Mouse (Mus musculus): ENCODE measurements at regions not wholly inside any gene's neighbourhood (a gene's known extent, or its start where the extent isn't known, plus 50 kb on each side); places are given as distances from the start of the nearest gene placed in this dataset.

DNA sequence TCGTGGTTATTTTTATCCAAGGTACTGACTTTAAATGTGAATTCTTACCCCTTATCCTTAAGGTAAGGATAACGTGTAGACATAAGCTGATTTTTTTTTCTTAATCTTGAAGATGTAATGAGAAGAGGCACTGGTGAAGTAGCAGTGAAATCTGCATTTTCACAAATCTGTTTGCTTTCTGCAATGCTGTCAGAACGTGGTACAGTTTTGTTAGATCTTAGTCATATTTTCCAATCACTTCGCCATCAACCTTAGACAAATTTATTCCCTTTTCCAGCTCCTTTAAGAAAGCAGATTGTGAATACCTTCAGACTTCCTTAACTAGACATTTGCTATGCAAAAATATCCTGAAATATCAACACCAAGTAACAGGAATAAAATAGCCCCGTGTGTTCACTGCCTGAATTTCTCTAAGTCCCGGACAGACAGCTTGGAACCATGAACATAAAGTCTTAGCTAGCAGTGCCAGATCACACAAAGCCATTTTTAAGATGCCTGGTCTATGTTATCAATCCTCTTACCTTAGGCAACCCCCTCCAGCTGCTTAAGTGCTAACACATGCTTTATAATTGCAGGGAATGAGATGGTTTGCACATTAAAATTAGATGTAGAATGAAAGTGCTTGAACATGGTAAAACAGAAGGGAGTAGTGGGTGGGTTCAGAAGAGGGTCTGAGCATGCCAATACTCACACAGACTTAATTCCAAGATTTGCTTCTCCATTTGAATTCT is 202.7 kb downstream of the Ptprc start:
- H3K4me2 ChIP-seq (ENCODE audit: low read length): no peak overlapping the region
- H3K4me1 ChIP-seq (ENCODE audit: control insufficient read depth, insufficient read depth, low read length): peaks cover 5% of the 10 kb centered on the region
- WGBS: 71% methylated on average over 6 of the region's 6 CpGs
- H3K27me3 ChIP-seq (ENCODE audit: control insufficient read depth, insufficient read depth, low read depth, low read length): no peaks in the 10 kb centered on the region
- no peak overlapping the region for H3K4me3 ChIP-seq (ENCODE audit: low read depth, low read length)
- H3K27ac ChIP-seq (ENCODE audit: low read length): peak overlapping the region; percentile 42; the same call in 1 of the 2 replicates
- H3K36me3 ChIP-seq (ENCODE audit: control insufficient read depth, insufficient read depth, low read length): no peaks in the 10 kb centered on the region; the same call in 1 of the 2 replicates
- H3K9ac ChIP-seq (ENCODE audit: low read depth, low read length): no peak overlapping the region
- no peaks in the 10 kb centered on the region for H3K9me3 ChIP-seq (replicated peaks; ENCODE audit: control insufficient read depth, low read length, poor library complexity, severe bottlenecking)
- ATAC-seq: no peak

DNA sequence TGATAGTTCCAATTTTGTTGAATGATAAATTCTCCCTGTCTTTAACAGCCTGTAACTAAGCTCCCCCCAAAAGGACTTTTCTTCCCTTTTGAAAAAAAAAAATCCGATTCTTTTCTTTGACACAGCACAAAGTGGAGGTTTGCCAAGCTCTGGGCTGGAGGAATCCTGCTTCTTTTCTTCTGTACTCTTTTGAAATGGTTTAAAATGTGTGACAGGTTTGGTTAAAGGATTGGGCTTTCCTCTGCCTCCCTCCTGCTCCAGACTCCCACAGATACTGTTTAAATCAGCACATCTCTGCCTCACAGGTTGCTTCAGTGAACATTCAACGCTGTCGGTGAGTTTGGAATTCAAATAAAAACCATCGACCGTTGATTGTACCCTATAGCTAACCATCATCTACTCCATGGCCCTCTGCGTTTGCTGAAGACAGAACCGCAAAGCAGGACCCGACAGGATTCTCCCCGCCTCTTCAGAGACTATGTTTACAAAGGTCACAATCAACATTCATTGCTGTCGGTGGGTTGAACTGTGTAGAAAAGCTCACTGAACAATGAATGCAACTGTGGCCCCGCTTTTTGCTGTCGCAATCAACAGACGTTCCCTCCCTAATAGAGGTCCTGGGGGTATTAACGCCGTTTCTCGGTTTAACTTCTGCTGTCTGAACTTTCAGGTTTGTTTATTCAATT is 209.2 kb downstream of the Ptprc start:
- Histone ChIP-seq H3K27ac (ENCODE audit: low read length) (peak overlapping the region; percentile 73), H3K9ac (ENCODE audit: low read depth, low read length) (no peak overlapping the region), H3K27me3 (ENCODE audit: control insufficient read depth, insufficient read depth, low read depth, low read length) (no peaks in the 10 kb centered on the region), H3K36me3 (ENCODE audit: control insufficient read depth, insufficient read depth, low read length) (0 out of 2 replicates have a peak, but pooled peaks cover 4% of the 10 kb centered on the region), H3K9me3 (replicated peaks; ENCODE audit: control insufficient read depth, low read length, poor library complexity, severe bottlenecking) (no peaks in the 10 kb centered on the region), H3K4me1 (ENCODE audit: control insufficient read depth, insufficient read depth, low read length) (peaks cover 7% of the 10 kb centered on the region; the same call in 1 of the 2 replicates), H3K4me2 (ENCODE audit: low read length) (0 out of 2 replicates have a peak overlapping the region, but pooled peaks have one; percentile 6), H3K4me3 (ENCODE audit: low read depth, low read length) (no peak overlapping the region)
- ATAC-seq: peak; percentile 79
- 30% methylated on average over 16 of the region's 16 CpGs for WGBS

DNA sequence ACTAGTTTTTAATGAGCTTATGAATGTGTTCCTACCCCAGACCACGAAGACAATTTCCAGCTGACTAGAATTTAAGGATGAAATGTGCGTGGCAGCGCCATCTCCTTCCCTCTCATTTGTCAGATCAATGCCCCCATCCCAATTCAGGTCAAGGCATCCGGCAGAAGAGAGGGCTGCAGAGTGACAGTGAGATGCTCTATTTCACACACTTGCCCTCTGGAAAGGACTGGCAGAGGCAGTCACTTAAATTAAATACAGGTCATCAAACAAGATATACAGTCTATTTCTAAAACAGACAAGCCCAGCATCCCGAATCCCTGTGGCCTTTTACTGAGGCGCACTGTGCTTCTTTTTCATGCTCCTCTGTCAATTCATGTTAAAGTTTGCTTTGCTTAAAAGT is 211.9 kb downstream of the Ptprc start:
- ATAC-seq: peak; percentile 37; the same call in 1 of the 2 replicates
- H3K27ac ChIP-seq (ENCODE audit: low read length): 0 out of 2 replicates have a peak overlapping the region, but pooled peaks have one; percentile 1
- no peaks in the 10 kb centered on the region for H3K27me3 ChIP-seq (ENCODE audit: control insufficient read depth, insufficient read depth, low read depth, low read length)
- H3K36me3 ChIP-seq (ENCODE audit: control insufficient read depth, insufficient read depth, low read length): 0 out of 2 replicates have a peak, but pooled peaks cover 4% of the 10 kb centered on the region
- H3K9me3 ChIP-seq (replicated peaks; ENCODE audit: control insufficient read depth, low read length, poor library complexity, severe bottlenecking): no peaks in the 10 kb centered on the region
- 62% methylated on average over 6 of the region's 6 CpGs for WGBS
- H3K4me1 ChIP-seq (ENCODE audit: control insufficient read depth, insufficient read depth, low read length): peaks cover 7% of the 10 kb centered on the region; the same call in 1 of the 2 replicates
- H3K4me2 ChIP-seq (ENCODE audit: low read length): no peak overlapping the region
- no peak overlapping the region for H3K9ac ChIP-seq (ENCODE audit: low read depth, low read length)
- no peak overlapping the region for H3K4me3 ChIP-seq (ENCODE audit: low read depth, low read length)

DNA sequence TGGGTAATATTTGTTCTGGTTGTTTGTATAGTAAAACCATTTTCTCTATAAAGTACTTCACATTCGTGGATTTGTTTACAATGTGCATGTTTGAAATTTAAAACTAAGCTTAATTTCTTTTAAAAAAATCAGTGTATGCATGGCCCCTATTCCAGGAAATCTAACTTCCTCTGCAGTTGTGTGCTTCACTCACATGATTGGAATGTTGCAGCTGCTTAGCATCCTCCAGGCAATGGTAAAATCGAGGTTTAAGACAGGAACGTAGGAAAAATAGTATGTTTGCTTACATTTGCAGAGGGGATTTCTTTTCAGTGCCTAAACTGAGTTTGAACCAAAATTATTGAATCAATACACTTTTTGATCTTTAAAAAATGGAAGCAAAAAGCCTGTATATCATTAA is 217.5 kb downstream of the Ptprc start:
- no peak for ATAC-seq
- H3K4me1 ChIP-seq (ENCODE audit: control insufficient read depth, insufficient read depth, low read length): no peaks in the 10 kb centered on the region
- 80% methylated on average over 3 of the region's 3 CpGs for WGBS

DNA sequence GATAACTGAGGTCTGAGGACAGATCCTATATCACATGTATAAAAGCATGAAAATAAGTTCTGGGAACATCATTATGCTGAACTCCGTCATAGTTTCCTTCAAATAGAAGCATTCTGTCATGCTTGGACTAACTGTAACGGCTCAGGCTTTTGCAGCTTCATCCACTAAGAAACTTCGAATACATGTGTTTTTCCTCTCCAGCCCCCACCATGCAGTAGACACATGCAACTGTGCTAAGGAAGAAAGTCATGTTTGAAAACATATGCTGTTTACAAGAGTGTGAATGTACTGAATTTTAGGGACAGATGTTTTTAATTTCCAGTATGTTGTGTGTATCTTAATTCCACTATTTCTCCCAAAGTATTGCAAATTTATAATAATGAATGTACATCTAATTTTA is 219.5 kb downstream of the Ptprc start:
- no peak overlapping the region for H3K4me3 ChIP-seq (ENCODE audit: low read depth, low read length)
- H3K9ac ChIP-seq (ENCODE audit: low read depth, low read length): no peak overlapping the region
- no peak for ATAC-seq
- WGBS: 82% methylated on average over 3 of the region's 3 CpGs
- H3K9me3 ChIP-seq (replicated peaks; ENCODE audit: control insufficient read depth, low read length, poor library complexity, severe bottlenecking): no peaks in the 10 kb centered on the region
- H3K27ac ChIP-seq (ENCODE audit: low read length): no peak overlapping the region
- no peaks in the 10 kb centered on the region for H3K4me1 ChIP-seq (ENCODE audit: control insufficient read depth, insufficient read depth, low read length)
- H3K36me3 ChIP-seq (ENCODE audit: control insufficient read depth, insufficient read depth, low read length): no peaks in the 10 kb centered on the region
- no peak overlapping the region for H3K4me2 ChIP-seq (ENCODE audit: low read length)
- H3K27me3 ChIP-seq (ENCODE audit: control insufficient read depth, insufficient read depth, low read depth, low read length): no peaks in the 10 kb centered on the region

More for the DNA sequence above, 217.5 kb downstream of the Ptprc start:
- Histone ChIP-seq H3K9ac (ENCODE audit: low read depth, low read length) (no peak overlapping the region), H3K4me3 (ENCODE audit: low read depth, low read length) (no peak overlapping the region), H3K36me3 (ENCODE audit: control insufficient read depth, insufficient read depth, low read length) (0 out of 2 replicates have a peak, but pooled peaks cover 2% of the 10 kb centered on the region), H3K9me3 (replicated peaks; ENCODE audit: control insufficient read depth, low read length, poor library complexity, severe bottlenecking) (no peaks in the 10 kb centered on the region), H3K27ac (ENCODE audit: low read length) (no peak overlapping the region), H3K27me3 (ENCODE audit: control insufficient read depth, insufficient read depth, low read depth, low read length) (no peaks in the 10 kb centered on the region), H3K4me2 (ENCODE audit: low read length) (no peak overlapping the region)

DNA sequence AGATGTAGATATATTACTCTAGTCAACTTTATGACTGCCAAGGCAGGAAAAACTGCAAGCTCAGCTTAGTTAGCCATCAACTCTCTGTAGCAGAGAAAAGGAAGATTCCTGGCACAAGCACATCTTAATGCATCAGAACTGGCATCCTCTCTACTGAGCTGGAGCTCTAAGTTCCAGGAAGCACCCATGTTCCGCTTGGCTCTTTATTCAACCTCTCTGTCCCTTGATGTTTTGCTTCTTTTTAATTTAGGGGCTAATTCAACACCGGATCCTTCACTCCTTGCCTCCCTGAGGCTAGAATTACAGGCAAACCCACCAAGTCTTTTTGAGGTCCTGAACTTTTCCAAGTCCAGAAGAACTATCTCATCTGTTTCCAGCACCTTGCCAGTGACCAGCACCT is 220.4 kb downstream of the Ptprc start:
- Histone ChIP-seq H3K27ac (ENCODE audit: low read length) (no peak overlapping the region), H3K9me3 (replicated peaks; ENCODE audit: control insufficient read depth, low read length, poor library complexity, severe bottlenecking) (no peaks in the 10 kb centered on the region), H3K27me3 (ENCODE audit: control insufficient read depth, insufficient read depth, low read depth, low read length) (no peaks in the 10 kb centered on the region), H3K4me2 (ENCODE audit: low read length) (no peak overlapping the region), H3K4me1 (ENCODE audit: control insufficient read depth, insufficient read depth, low read length) (no peaks in the 10 kb centered on the region), H3K4me3 (ENCODE audit: low read depth, low read length) (no peak overlapping the region), H3K36me3 (ENCODE audit: control insufficient read depth, insufficient read depth, low read length) (no peaks in the 10 kb centered on the region), H3K9ac (ENCODE audit: low read depth, low read length) (no peak overlapping the region)
- no peak for ATAC-seq
- 77% methylated on average over 2 of the region's 2 CpGs for WGBS

DNA sequence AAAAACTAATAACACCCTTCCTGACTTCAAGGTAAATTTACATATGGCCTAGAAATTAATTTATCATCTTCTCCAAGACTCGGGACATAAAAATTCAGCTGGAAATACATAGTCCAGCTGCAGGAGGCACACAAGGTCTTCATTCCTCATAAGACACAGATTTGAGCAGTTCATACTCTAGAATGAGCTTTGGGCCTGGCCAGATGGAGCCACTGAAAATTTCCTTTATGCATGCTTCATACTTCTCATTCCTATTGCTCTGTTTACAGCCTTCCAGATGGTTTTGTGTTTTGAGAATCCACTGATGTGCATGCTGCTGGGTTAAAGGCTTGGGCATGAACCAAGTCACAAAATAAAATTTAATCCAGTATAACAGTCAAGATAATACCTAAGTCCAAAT is 222.1 kb downstream of the Ptprc start:
- Histone ChIP-seq H3K9me3 (replicated peaks; ENCODE audit: control insufficient read depth, low read length, poor library complexity, severe bottlenecking) (no peaks in the 10 kb centered on the region), H3K27ac (ENCODE audit: low read length) (no peak overlapping the region), H3K27me3 (ENCODE audit: control insufficient read depth, insufficient read depth, low read depth, low read length) (no peaks in the 10 kb centered on the region), H3K4me3 (ENCODE audit: low read depth, low read length) (no peak overlapping the region), H3K9ac (ENCODE audit: low read depth, low read length) (no peak overlapping the region), H3K4me2 (ENCODE audit: low read length) (no peak overlapping the region), H3K36me3 (ENCODE audit: control insufficient read depth, insufficient read depth, low read length) (no peaks in the 10 kb centered on the region), H3K4me1 (ENCODE audit: control insufficient read depth, insufficient read depth, low read length) (0 out of 2 replicates have a peak, but pooled peaks cover 2% of the 10 kb centered on the region)
- WGBS: 88% methylated on average over 1 of the region's 1 CpGs
- no peak for ATAC-seq

DNA sequence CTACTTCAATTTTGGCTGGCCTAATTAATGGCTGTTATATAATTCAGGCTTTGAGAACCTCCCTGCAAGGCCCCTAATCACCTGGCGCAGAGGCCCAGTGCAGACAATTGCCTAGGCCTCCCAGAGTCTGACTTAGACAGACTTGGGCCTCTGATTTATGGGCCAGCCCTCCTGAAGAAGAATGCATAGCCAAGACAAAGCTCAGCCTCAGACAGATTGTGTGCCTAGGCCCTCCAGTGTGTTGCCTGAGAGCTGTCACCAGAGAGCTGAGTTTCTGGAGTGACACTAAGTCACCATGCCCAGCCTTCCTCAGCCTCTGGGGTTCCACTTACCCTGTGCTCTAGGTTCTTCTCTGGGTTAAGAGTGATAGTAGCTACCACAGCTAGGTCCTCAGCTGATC is 222.7 kb downstream of the Ptprc start:
- 75% methylated on average over 1 of the region's 1 CpGs for WGBS
- Histone ChIP-seq H3K4me1 (ENCODE audit: control insufficient read depth, insufficient read depth, low read length) (0 out of 2 replicates have a peak, but pooled peaks cover 2% of the 10 kb centered on the region), H3K9me3 (replicated peaks; ENCODE audit: control insufficient read depth, low read length, poor library complexity, severe bottlenecking) (no peaks in the 10 kb centered on the region), H3K4me2 (ENCODE audit: low read length) (no peak overlapping the region), H3K36me3 (ENCODE audit: control insufficient read depth, insufficient read depth, low read length) (no peaks in the 10 kb centered on the region), H3K4me3 (ENCODE audit: low read depth, low read length) (no peak overlapping the region), H3K9ac (ENCODE audit: low read depth, low read length) (no peak overlapping the region), H3K27me3 (ENCODE audit: control insufficient read depth, insufficient read depth, low read depth, low read length) (no peaks in the 10 kb centered on the region), H3K27ac (ENCODE audit: low read length) (no peak overlapping the region)
- ATAC-seq: no peak

DNA sequence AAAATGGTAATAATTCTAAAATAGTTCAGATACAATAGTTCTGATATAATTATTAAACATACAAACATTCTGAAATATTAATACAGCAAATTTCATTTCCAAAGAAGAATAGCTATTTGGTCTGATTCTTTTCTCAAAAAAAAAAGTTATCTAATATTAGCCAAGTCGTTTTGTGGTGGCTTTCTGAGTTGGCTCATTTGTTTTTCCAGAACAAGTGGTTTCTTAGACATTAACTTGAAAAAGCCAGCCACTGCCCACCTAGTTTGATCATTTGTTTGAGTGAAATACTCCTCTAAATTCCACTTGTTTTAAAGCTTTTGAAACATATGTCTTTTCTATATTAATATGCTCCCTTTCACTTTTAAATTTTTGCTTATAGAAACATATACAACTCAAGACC is 227.6 kb downstream of the Ptprc start:
- Histone ChIP-seq H3K9ac (ENCODE audit: low read depth, low read length) (no peak overlapping the region), H3K27ac (ENCODE audit: low read length) (no peak overlapping the region), H3K36me3 (ENCODE audit: control insufficient read depth, insufficient read depth, low read length) (no peaks in the 10 kb centered on the region), H3K4me2 (ENCODE audit: low read length) (no peak overlapping the region), H3K9me3 (replicated peaks; ENCODE audit: control insufficient read depth, low read length, poor library complexity, severe bottlenecking) (no peaks in the 10 kb centered on the region), H3K4me1 (ENCODE audit: control insufficient read depth, insufficient read depth, low read length) (0 out of 2 replicates have a peak, but pooled peaks cover 2% of the 10 kb centered on the region), H3K27me3 (ENCODE audit: control insufficient read depth, insufficient read depth, low read depth, low read length) (no peaks in the 10 kb centered on the region), H3K4me3 (ENCODE audit: low read depth, low read length) (no peak overlapping the region)
- ATAC-seq: no peak
- WGBS: 73% methylated on average over 1 of the region's 1 CpGs
